In the genomic region with DNA sequence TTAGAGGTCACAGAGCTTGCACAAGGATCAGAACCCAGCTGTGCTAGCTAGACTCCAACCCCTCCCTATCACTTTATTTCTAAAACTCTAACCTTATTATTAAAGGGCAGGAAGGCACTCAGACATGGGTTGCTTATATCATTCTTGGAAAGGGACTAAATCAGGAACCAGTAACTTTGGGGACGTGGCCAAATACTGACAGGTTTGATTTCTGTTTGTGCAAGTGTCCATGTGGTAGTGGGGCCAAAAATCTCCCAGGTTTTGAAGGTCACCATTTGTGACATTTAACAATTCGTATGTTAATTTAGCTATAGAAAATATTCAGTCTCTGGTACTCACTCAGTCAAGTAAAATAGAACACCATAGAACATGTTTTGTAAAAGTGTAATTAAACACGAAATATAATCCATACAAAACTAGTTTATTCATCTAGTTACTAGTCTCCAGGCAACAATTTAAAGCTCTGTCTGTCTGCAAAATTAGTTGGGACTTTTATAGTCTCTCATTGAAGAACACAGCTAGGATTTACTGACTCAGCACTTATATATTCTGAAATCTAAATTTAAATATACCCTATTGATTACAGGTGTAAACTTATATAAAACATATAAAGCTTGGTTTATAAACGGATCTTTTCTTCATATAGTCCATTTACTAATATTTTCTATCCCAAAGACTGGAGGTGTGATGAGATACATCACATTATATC, we compare ENCODE assay signal across 10 mouse cellular contexts. TPM values are rescaled to one million over a fixed set of nuclear protein-coding genes. Genes with fewer than 3 reads are reported as not detected.
DNase-seq lines count a peak whose midpoint lies in the region; ATAC-seq and TF ChIP-seq lines count a peak whose summit lies in the region.
"Had no signal": no experiment of that assay in that cellular context is flagged by ENCODE, and none has a peak within 500 bp of the region (broad histone marks: within the 10 kb centered on the region; RNA-seq: fewer than 3 reads in every experiment).

No protein-coding gene starts in this region.

- no peaks in the 10 kb centered on the region for H3K27me3 ChIP-seq in heart, embryonic 14.5 days (ENCODE audit: control insufficient read depth, insufficient read depth, low read length)
- H3K27me3 ChIP-seq in stomach, embryonic 14.5 days (ENCODE audit: control insufficient read depth, insufficient read depth, low read length), result no peaks in the 10 kb centered on the region
- no peaks in the 10 kb centered on the region for H3K27me3 ChIP-seq in stomach, postnatal 0 days (ENCODE audit: control insufficient read depth, insufficient read depth, low read length)
- no peaks in the 10 kb centered on the region for H3K27me3 ChIP-seq in liver, embryonic 11.5 days (replicated peaks; ENCODE audit: control insufficient read depth, insufficient read depth, low read length)
- H3K27me3 ChIP-seq: limb, embryonic 15.5 days had no signal

- TF ChIP-seq CTCF in stomach, postnatal 0 days (IDR thresholded peaks at IDR 0.05; ENCODE audit: low read depth), result no peak

- H3K9ac ChIP-seq in heart, embryonic 14.5 days (ENCODE audit: low read length), result peak overlapping the region; percentile 86; the same call in 1 of the 2 replicates
- H3K9ac ChIP-seq in stomach, embryonic 14.5 days (replicated peaks; ENCODE audit: low read depth, low read length), result 0 out of 2 replicates have a peak overlapping the region, but pooled peaks have one; percentile 58
- H3K9ac ChIP-seq in stomach, postnatal 0 days (ENCODE audit: low read length), result no peak overlapping the region
- no peak overlapping the region for H3K9ac ChIP-seq in liver, embryonic 11.5 days (ENCODE audit: low read depth, low read length)

- H3K9me3 ChIP-seq in heart, embryonic 14.5 days (ENCODE audit: control insufficient read depth, low read length), result no peaks in the 10 kb centered on the region
- no peaks in the 10 kb centered on the region for H3K9me3 ChIP-seq in stomach, embryonic 14.5 days (ENCODE audit: control insufficient read depth, low read depth, low read length)
- no peaks in the 10 kb centered on the region for H3K9me3 ChIP-seq in stomach, postnatal 0 days (ENCODE audit: control insufficient read depth, low read length)
- H3K9me3 ChIP-seq in liver, embryonic 11.5 days (ENCODE audit: control insufficient read depth, low read length), result no peaks in the 10 kb centered on the region
- H3K9me3 ChIP-seq: limb, embryonic 15.5 days had no signal

- ATAC-seq in heart, embryonic 14.5 days (ENCODE audit: insufficient number of reproducible peaks, insufficient read depth, low FRiP score, low read depth), result no peak
- no peak for ATAC-seq in stomach, embryonic 14.5 days (ENCODE audit: insufficient number of reproducible peaks, insufficient read depth, low FRiP score, low read depth)
- no peak for ATAC-seq in stomach, postnatal 0 days (ENCODE audit: low FRiP score, low TSS enrichment)
- ATAC-seq in liver, embryonic 11.5 days (replicated peaks; ENCODE audit: low FRiP score), result no peak

- H3K36me3 ChIP-seq in heart, embryonic 14.5 days (ENCODE audit: control insufficient read depth, insufficient read depth, low read length), result no peaks in the 10 kb centered on the region
- H3K36me3 ChIP-seq in stomach, embryonic 14.5 days (ENCODE audit: control insufficient read depth, insufficient read depth, low read length), result no peaks in the 10 kb centered on the region
- H3K36me3 ChIP-seq in stomach, postnatal 0 days (ENCODE audit: control insufficient read depth, insufficient read depth, low read length), result no peaks in the 10 kb centered on the region
- H3K36me3 ChIP-seq in liver, embryonic 11.5 days (ENCODE audit: control insufficient read depth, insufficient read depth, low read length), result no peaks in the 10 kb centered on the region
- H3K36me3 ChIP-seq: limb, embryonic 15.5 days had no signal

- no peaks in the 10 kb centered on the region for H3K4me1 ChIP-seq in heart, embryonic 14.5 days (ENCODE audit: control insufficient read depth in 2 of 2, insufficient read depth in 2 of 2, low read length in 2 of 2)
- H3K4me1 ChIP-seq in stomach, embryonic 14.5 days (ENCODE audit: control insufficient read depth, insufficient read depth, low read length), result no peaks in the 10 kb centered on the region
- no peaks in the 10 kb centered on the region for H3K4me1 ChIP-seq in stomach, postnatal 0 days (replicated peaks; ENCODE audit: control insufficient read depth, insufficient read depth)
- no peaks in the 10 kb centered on the region for H3K4me1 ChIP-seq in liver, embryonic 11.5 days (replicated peaks; ENCODE audit: control insufficient read depth, insufficient read depth, low read length)
- H3K4me1 ChIP-seq: limb, embryonic 15.5 days had no signal

- H3K4me2 ChIP-seq in heart, embryonic 14.5 days (ENCODE audit: low read length), result peak overlapping the region; percentile 73
- H3K4me2 ChIP-seq in stomach, embryonic 14.5 days (replicated peaks; ENCODE audit: low read depth, low read length), result peak overlapping the region; percentile 48
- no peak overlapping the region; the same call in 1 of the 2 replicates for H3K4me2 ChIP-seq in stomach, postnatal 0 days (replicated peaks; ENCODE audit: low read depth)
- peak overlapping the region; percentile 70 for H3K4me2 ChIP-seq in liver, embryonic 11.5 days

- intact Hi-C loops in heart, postnatal 36 days (cut with DNase I), result loop anchor here (5.0 to 10.0 kb wide), 3 partner anchors 91 to 589 kb away; a partner anchor contains a TSS

- TF ChIP-seq EP300 in stomach, postnatal 0 days (optimal IDR thresholded peaks at IDR 0.05), result no peak

- WGBS in heart, embryonic 14.5 days, result 63% methylated on average over 4 of the region's 4 CpGs
- 67% methylated on average over 4 of the region's 4 CpGs for WGBS in stomach, embryonic 14.5 days
- WGBS in stomach, postnatal 0 days, result 70% methylated on average over 4 of the region's 4 CpGs
- WGBS in liver, embryonic 11.5 days, result 61% methylated on average over 4 of the region's 4 CpGs

- no peak for DNase-seq in heart, postnatal 36 days
- DNase-seq in stomach, postnatal 0 days (ENCODE audit: low spot score), result no peak
- DNase-seq in liver, embryonic 11.5 days (ENCODE audit: low spot score), result no peak
- no peak for DNase-seq in urinary bladder, adult 18-20 months (ENCODE audit: low spot score in 2 of 2)
- DNase-seq in testis, postnatal 10 days (ENCODE audit: low spot score), result no peak
- no peak for DNase-seq in right cerebral cortex, postnatal 14 days

- H3K4me3 ChIP-seq in heart, embryonic 14.5 days (ENCODE audit: control insufficient read depth in 1 of 2, insufficient read depth in 1 of 2, low read depth in 1 of 2, low read length in 2 of 2), result 0 out of 4 replicates have a peak overlapping the region, but pooled peaks of 1 of the 2 experiments have one; percentile 85
- H3K4me3 ChIP-seq in stomach, embryonic 14.5 days (ENCODE audit: low read depth, low read length), result peak overlapping the region; percentile 51; the same call in 1 of the 2 replicates
- no peak overlapping the region; the same call in 1 of the 2 replicates for H3K4me3 ChIP-seq in stomach, postnatal 0 days (ENCODE audit: low read depth, low read length)
- H3K4me3 ChIP-seq in liver, embryonic 11.5 days (ENCODE audit: low read depth, low read length), result no peak overlapping the region

- H3K27ac ChIP-seq in heart, embryonic 14.5 days (replicated peaks in 1 of 2; ENCODE audit: control insufficient read depth in 1 of 2, insufficient read depth in 1 of 2, low read depth in 2 of 2, low read length in 2 of 2), result peak overlapping the region in 1 of 2 experiments; percentile 92; a peak in 2 of 4 replicates
- H3K27ac ChIP-seq in stomach, embryonic 14.5 days (ENCODE audit: low read length), result no peak overlapping the region
- no peak overlapping the region for H3K27ac ChIP-seq in stomach, postnatal 0 days (replicated peaks)
- H3K27ac ChIP-seq in liver, embryonic 11.5 days (ENCODE audit: low read depth, low read length), result no peak overlapping the region

RNA-seq across cellular contexts. Expression of a gene that starts 1.5 kb away (rescaled TPM):
- 18.8 and 28.3 TPM in 2 replicates for polyA plus RNA-seq in heart, embryonic 14.5 days (2014; fragmentation: Nextera tagmentation; extraction: Ambion mirVana)
- total RNA-seq in heart, postnatal 36 days (2021), result 10 to 100 TPM; 23.7 to 51.5 TPM
- 26.0 and 33.4 TPM in 2 replicates for polyA plus RNA-seq in stomach, embryonic 14.5 days (2014; fragmentation: Nextera tagmentation; extraction: Ambion mirVana)
- 9.0 and 9.6 TPM in 2 replicates for polyA plus RNA-seq in stomach, postnatal 0 days (2015; fragmentation: Nextera tagmentation; extraction: Ambion mirVana)
- polyA plus RNA-seq in liver, embryonic 11.5 days (2014; fragmentation: Nextera tagmentation; extraction: Ambion mirVana), result 22.8 and 25.5 TPM in 2 replicates

RNA-seq across cellular contexts. Expression of a gene that starts 15.2 kb away (rescaled TPM):
- not detected in 2 replicates for polyA plus RNA-seq in heart, embryonic 14.5 days (2014; fragmentation: Nextera tagmentation; extraction: Ambion mirVana)
- not detected for total RNA-seq in heart, postnatal 36 days (2021)
- polyA plus RNA-seq in stomach, embryonic 14.5 days (2014; fragmentation: Nextera tagmentation; extraction: Ambion mirVana), result not detected in 2 replicates
- polyA plus RNA-seq in stomach, postnatal 0 days (2015; fragmentation: Nextera tagmentation; extraction: Ambion mirVana), result not detected in 2 replicates
- not detected in 2 replicates for polyA plus RNA-seq in liver, embryonic 11.5 days (2014; fragmentation: Nextera tagmentation; extraction: Ambion mirVana)
- total RNA-seq: heart, postnatal 25 days had no signal
- polyA plus RNA-seq: limb, embryonic 15.5 days had no signal

Comparison
In these comparisons a context has a peak if more than half of its experiments do, and no peak if none do; other contexts are left out.
1. H3K9ac ChIP-seq: peak in heart, embryonic 14.5 days (single experiment) and stomach, embryonic 14.5 days (single experiment); none in stomach, postnatal 0 days (single experiment) and liver, embryonic 11.5 days (single experiment).